Mouse (Mus musculus) c-Kit-negative CD71-positive TER-119-positive erythroid progenitor cells, embryonic 14.5 days (primary cell): ENCODE data around the gene Cdc42ep4.
A peak's percentile ranks its signal among the peaks of the same experiment; 100 is the strongest.

ENCODE experiments used
- DNase-seq: peaks from one replicate; pipeline ENCODE4 v3.0.0-alpha.2; 2013; ENCODE audit warnings: low read depth, low spot score

The Cdc42ep4 gene

GRCm38 (mm10) chr11:113749749-113750351 is 1.8 kb downstream of the Cdc42ep4 start:
- DNase-seq = peak; percentile 60

- no peak for DNase-seq
These were observed 2.7 kb downstream of the Cdc42ep4 start for GRCm38 (mm10) chr11:113748797-113749521.

GRCm38 (mm10) chr11:113747725-113748380 is 3.8 kb downstream of the Cdc42ep4 start:
- no peak for DNase-seq

- DNase-seq = no peak
These were observed 4.6 kb downstream of the Cdc42ep4 start for GRCm38 (mm10) chr11:113747056-113747455.

GRCm38 (mm10) chr11:113745961-113746360 is 5.7 kb downstream of the Cdc42ep4 start:
- no peak for DNase-seq

GRCm38 (mm10) chr11:113742998-113743397 is 8.7 kb downstream of the Cdc42ep4 start:
- no peak for DNase-seq

- DNase-seq = no peak
These were observed 11.6 kb downstream of the Cdc42ep4 start for GRCm38 (mm10) chr11:113740100-113740499.

- DNase-seq = no peak
These were observed 12.5 kb downstream of the Cdc42ep4 start for GRCm38 (mm10) chr11:113739213-113739612.

- DNase-seq = no peak
These were observed 13.8 kb downstream of the Cdc42ep4 start for GRCm38 (mm10) chr11:113737912-113738311.

GRCm38 (mm10) chr11:113737553-113737854 is 14.2 kb downstream of the Cdc42ep4 start:
- DNase-seq = no peak

- no peak for DNase-seq
These were observed 14.7 kb downstream of the Cdc42ep4 start for GRCm38 (mm10) chr11:113736848-113737552.

- DNase-seq = no peak
These were observed 16.5 kb downstream of the Cdc42ep4 start for GRCm38 (mm10) chr11:113735151-113735550.

- DNase-seq = no peak
These were observed 17.9 kb downstream of the Cdc42ep4 start for GRCm38 (mm10) chr11:113733631-113734364.

GRCm38 (mm10) chr11:113731945-113732612 is 19.6 kb downstream of the Cdc42ep4 start:
- DNase-seq = no peak

GRCm38 (mm10) chr11:113730879-113731278 is 20.8 kb downstream of the Cdc42ep4 start:
- no peak for DNase-seq

- DNase-seq = no peak
These were observed 21.8 kb downstream of the Cdc42ep4 start for GRCm38 (mm10) chr11:113729917-113730316.

- no peak for DNase-seq
These were observed 22.4 kb downstream of the Cdc42ep4 start for GRCm38 (mm10) chr11:113729239-113729638.

- no peak for DNase-seq
These were observed 23.7 kb downstream of the Cdc42ep4 start for GRCm38 (mm10) chr11:113727992-113728391.

- DNase-seq = no peak
These were observed 24.4 kb downstream of the Cdc42ep4 start for GRCm38 (mm10) chr11:113726994-113727888.
